8 mouse cellular contexts compared by ENCODE assay signal in genomic region chrX:74372888-74373549, GRCm38 (mm10). TPM values are rescaled to one million over a fixed set of nuclear protein-coding genes. Genes with fewer than 3 reads are reported as not detected.
DNase-seq lines count a peak whose midpoint lies in the region; ATAC-seq and TF ChIP-seq lines count a peak whose summit lies in the region.

Gene Ubl4a (minus strand): TSS chrX:74373218.
Gene Slc10a3 (minus strand): TSS chrX:74373349.

- peaks cover 9% of the 10 kb centered on the region; the same call in 1 of the 2 replicates for H3K36me3 ChIP-seq in forebrain, embryonic 13.5 days (ENCODE audit: poor library complexity, severe bottlenecking)
- no peaks in the 10 kb centered on the region for H3K36me3 ChIP-seq in heart, postnatal 0 days (replicated peaks; ENCODE audit: control insufficient read depth, insufficient read depth, low read length)
- no peaks in the 10 kb centered on the region for H3K36me3 ChIP-seq in liver, embryonic 15.5 days (replicated peaks)
- no peaks in the 10 kb centered on the region for H3K36me3 ChIP-seq in neural tube, embryonic 11.5 days (ENCODE audit: control insufficient read depth, insufficient read depth, low read length)

- WGBS in forebrain, embryonic 13.5 days: 18% methylated on average over 32 of the region's 32 CpGs
- 18% methylated on average over 32 of the region's 32 CpGs for WGBS in heart, postnatal 0 days
- 9% methylated on average over 32 of the region's 32 CpGs for WGBS in liver, embryonic 15.5 days (ENCODE audit: insufficient replicate concordance)
- WGBS in neural tube, embryonic 11.5 days: 18% methylated on average over 31 of the region's 32 CpGs

- peak within 1 kb of the TSS; percentile 42 for H3K4me3 ChIP-seq in forebrain, embryonic 13.5 days
- peak within 1 kb of the TSS; percentile 48 for H3K4me3 ChIP-seq in heart, postnatal 0 days (ENCODE audit: low read depth, low read length)
- peak within 1 kb of the TSS; percentile 61 for H3K4me3 ChIP-seq in liver, embryonic 15.5 days (replicated peaks)
- H3K4me3 ChIP-seq in neural tube, embryonic 11.5 days (ENCODE audit: low read depth, low read length): peak within 1 kb of the TSS; percentile 37

- 0 out of 2 replicates have a peak, but pooled peaks cover 10% of the 10 kb centered on the region for H3K4me1 ChIP-seq in forebrain, embryonic 13.5 days
- no peaks in the 10 kb centered on the region for H3K4me1 ChIP-seq in heart, postnatal 0 days (ENCODE audit: control insufficient read depth, insufficient read depth)
- peaks cover 25% of the 10 kb centered on the region for H3K4me1 ChIP-seq in liver, embryonic 15.5 days (replicated peaks)
- no peaks in the 10 kb centered on the region for H3K4me1 ChIP-seq in neural tube, embryonic 11.5 days (ENCODE audit: control insufficient read depth, insufficient read depth, low read length)

- no peak for TF ChIP-seq CTCF in heart, postnatal 0 days (IDR thresholded peaks at IDR 0.05; ENCODE audit: low read depth)

- ATAC-seq in forebrain, embryonic 13.5 days: peak; percentile 94
- ATAC-seq in heart, postnatal 0 days (ENCODE audit: insufficient read depth, low read depth): peak; percentile 94
- peak; percentile 86 for ATAC-seq in liver, embryonic 15.5 days (ENCODE audit: insufficient read depth)
- ATAC-seq in neural tube, embryonic 11.5 days (ENCODE audit: insufficient read depth, low FRiP score, low TSS enrichment): peak; percentile 91

- TF ChIP-seq EP300 in heart, postnatal 0 days (IDR thresholded peaks at IDR 0.05; ENCODE audit: low read depth): no peak

- peak; percentile 91 for DNase-seq in ES-CJ7 (ENCODE audit: low read depth, low spot score)
- DNase-seq in cerebellum, adult 11 months: peak; percentile 74
- peak; percentile 75 for DNase-seq in heart, postnatal 0 days (ENCODE audit: low spot score)
- DNase-seq in kidney, postnatal 4 days: peak; percentile 87 to 93
- DNase-seq in neural tube, embryonic 11.5 days (ENCODE audit: low spot score): peak; percentile 86
- DNase-seq in telencephalon, adult 2 months (ENCODE audit: low read depth, low spot score): peak; percentile 85

- H3K4me2 ChIP-seq in forebrain, embryonic 13.5 days: peak within 1 kb of the TSS; percentile 63
- peak within 1 kb of the TSS; percentile 74 for H3K4me2 ChIP-seq in heart, postnatal 0 days (ENCODE audit: low read depth, low read length)
- peak within 1 kb of the TSS; percentile 82 for H3K4me2 ChIP-seq in liver, embryonic 15.5 days
- H3K4me2 ChIP-seq in neural tube, embryonic 11.5 days (ENCODE audit: low read depth): peak within 1 kb of the TSS; percentile 48

- H3K27me3 ChIP-seq in forebrain, embryonic 13.5 days: no peaks in the 10 kb centered on the region
- H3K27me3 ChIP-seq in heart, postnatal 0 days (ENCODE audit: control insufficient read depth, insufficient read depth, low read length): no peaks in the 10 kb centered on the region
- no peaks in the 10 kb centered on the region for H3K27me3 ChIP-seq in liver, embryonic 15.5 days
- no peaks in the 10 kb centered on the region for H3K27me3 ChIP-seq in neural tube, embryonic 11.5 days (ENCODE audit: control insufficient read depth, insufficient read depth, low read length)

- H3K9ac ChIP-seq in forebrain, embryonic 13.5 days: peak within 1 kb of the TSS; percentile 59
- peak within 1 kb of the TSS; percentile 24 for H3K9ac ChIP-seq in heart, postnatal 0 days (replicated peaks; ENCODE audit: low read depth, low read length)
- peak within 1 kb of the TSS; percentile 60 for H3K9ac ChIP-seq in liver, embryonic 15.5 days
- H3K9ac ChIP-seq in neural tube, embryonic 11.5 days (ENCODE audit: low read length): peak within 1 kb of the TSS; percentile 50

- no peaks in the 10 kb centered on the region for H3K9me3 ChIP-seq in forebrain, embryonic 13.5 days (replicated peaks)
- H3K9me3 ChIP-seq in heart, postnatal 0 days (replicated peaks; ENCODE audit: control insufficient read depth, low read length): no peaks in the 10 kb centered on the region
- no peaks in the 10 kb centered on the region for H3K9me3 ChIP-seq in liver, embryonic 15.5 days (replicated peaks)
- no peaks in the 10 kb centered on the region for H3K9me3 ChIP-seq in neural tube, embryonic 11.5 days (ENCODE audit: control insufficient read depth, low read length)

- no peak within 1 kb of the TSS for H3K27ac ChIP-seq in forebrain, embryonic 13.5 days
- H3K27ac ChIP-seq in heart, postnatal 0 days (ENCODE audit: low read depth): no peak within 1 kb of the TSS
- H3K27ac ChIP-seq in liver, embryonic 15.5 days (replicated peaks): 0 out of 2 replicates have a peak within 1 kb of the TSS, but pooled peaks have one; percentile 19
- H3K27ac ChIP-seq in neural tube, embryonic 11.5 days (ENCODE audit: low read depth, low read length): no peak within 1 kb of the TSS

RNA-seq across cellular contexts. Expression of gene Ubl4a, which starts in this region (rescaled TPM):
- polyA plus RNA-seq in forebrain, embryonic 13.5 days (2015; fragmentation: Nextera tagmentation; extraction: Ambion mirVana): 67.8 and 79.5 TPM in 2 replicates
- total RNA-seq in heart, postnatal 0 days (2014; rRNA removed; ENCODE audit: low replicate concordance): 44.2 and 58.2 TPM in 2 replicates
- polyA plus RNA-seq in heart, postnatal 0 days (2015; fragmentation: Nextera tagmentation; extraction: Ambion mirVana): 49.8 and 50.8 TPM in 2 replicates
- polyA plus RNA-seq in liver, embryonic 15.5 days (2015; fragmentation: Nextera tagmentation; extraction: Ambion mirVana): 37.3 and 38.8 TPM in 2 replicates
- 69.8 and 72.0 TPM in 2 replicates for polyA plus RNA-seq in neural tube, embryonic 11.5 days (2014; fragmentation: Nextera tagmentation; extraction: Ambion mirVana)

RNA-seq across cellular contexts. Expression of gene Slc10a3, which starts in this region (rescaled TPM):
- 6.6 and 7.8 TPM in 2 replicates for polyA plus RNA-seq in forebrain, embryonic 13.5 days (2015; fragmentation: Nextera tagmentation; extraction: Ambion mirVana)
- total RNA-seq in heart, postnatal 0 days (2014; rRNA removed; ENCODE audit: low replicate concordance): 9.1 and 17.2 TPM in 2 replicates
- 9.4 and 10.3 TPM in 2 replicates for polyA plus RNA-seq in heart, postnatal 0 days (2015; fragmentation: Nextera tagmentation; extraction: Ambion mirVana)
- 6.1 and 6.5 TPM in 2 replicates for polyA plus RNA-seq in liver, embryonic 15.5 days (2015; fragmentation: Nextera tagmentation; extraction: Ambion mirVana)
- polyA plus RNA-seq in neural tube, embryonic 11.5 days (2014; fragmentation: Nextera tagmentation; extraction: Ambion mirVana): 9.6 and 11.6 TPM in 2 replicates
